35 mouse cellular contexts compared by ENCODE assay signal in genomic region chr13:41293595-41293994, GRCm38 (mm10). TPM values are rescaled to one million over a fixed set of nuclear protein-coding genes. Genes with fewer than 3 reads are reported as not detected.
A peak's percentile ranks its signal among the peaks of the same experiment; 100 is the strongest.
DNase-seq lines count a peak whose midpoint lies in the region; ATAC-seq lines count a peak whose summit lies in the region.
"Had no signal": no experiment of that assay in that cellular context is flagged by ENCODE, and none has a peak within 500 bp of the region (broad histone marks: within the 10 kb centered on the region; RNA-seq: fewer than 3 reads in every experiment).

No protein-coding gene starts in this region.

- no peak overlapping the region for H3K4me3 ChIP-seq in hindbrain, embryonic 10.5 days
- no peak overlapping the region for H3K4me3 ChIP-seq in hindbrain, embryonic 11.5 days (ENCODE audit: low read depth, low read length)
- H3K4me3 ChIP-seq: embryonic facial prominence, embryonic 12.5 days; embryonic facial prominence, embryonic 15.5 days; gastrocnemius, adult 2 months; heart, embryonic 10.5 days; heart, embryonic 13.5 days; hindbrain, embryonic 13.5 days; intestine, embryonic 15.5 days had no signal

- no peaks in the 10 kb centered on the region for H3K36me3 ChIP-seq in hindbrain, embryonic 10.5 days
- no peaks in the 10 kb centered on the region for H3K36me3 ChIP-seq in hindbrain, embryonic 11.5 days (ENCODE audit: control insufficient read depth, insufficient read depth, low read length)
- H3K36me3 ChIP-seq: embryonic facial prominence, embryonic 12.5 days; embryonic facial prominence, embryonic 15.5 days; G1E; heart, embryonic 10.5 days; heart, embryonic 13.5 days; hindbrain, embryonic 13.5 days; intestine, embryonic 15.5 days had no signal

- no peak for ATAC-seq in hindbrain, embryonic 11.5 days (ENCODE audit: low FRiP score)
- ATAC-seq: forebrain, embryonic 14.5 days; forebrain, postnatal 0 days; hindbrain, embryonic 16.5 days; intestine, embryonic 15.5 days; Patski had no signal

- H3K9ac ChIP-seq in hindbrain, embryonic 11.5 days (ENCODE audit: low read depth, low read length), result no peak overlapping the region
- H3K9ac ChIP-seq: embryonic facial prominence, embryonic 12.5 days; embryonic facial prominence, embryonic 15.5 days; forebrain, postnatal 0 days; heart, embryonic 13.5 days; hindbrain, embryonic 13.5 days; intestine, embryonic 15.5 days had no signal

- peaks cover 29% of the 10 kb centered on the region for H3K4me1 ChIP-seq in hindbrain, embryonic 10.5 days (replicated peaks)
- H3K4me1 ChIP-seq in hindbrain, embryonic 11.5 days (replicated peaks; ENCODE audit: control insufficient read depth, insufficient read depth, low read length), result no peaks in the 10 kb centered on the region; the same call in 1 of the 2 replicates
- H3K4me1 ChIP-seq: intestine, embryonic 15.5 days had no signal

- H3K9me3 ChIP-seq in hindbrain, embryonic 10.5 days, result no peaks in the 10 kb centered on the region
- H3K9me3 ChIP-seq in hindbrain, embryonic 11.5 days (ENCODE audit: control insufficient read depth, low read length), result no peaks in the 10 kb centered on the region
- H3K9me3 ChIP-seq: embryonic facial prominence, embryonic 12.5 days; embryonic facial prominence, embryonic 15.5 days; G1E; heart, embryonic 10.5 days; intestine, embryonic 15.5 days had no signal

- 32% methylated on average over 5 of the region's 5 CpGs for WGBS in hindbrain, embryonic 10.5 days
- WGBS in hindbrain, embryonic 11.5 days, result 31% methylated on average over 5 of the region's 5 CpGs

- peak; percentile 14 for DNase-seq in hindbrain, embryonic 10.5 days (ENCODE audit: low spot score)
- no peak for DNase-seq in hindbrain, embryonic 11.5 days (ENCODE audit: low spot score)
- peak; percentile 51 for DNase-seq in embryo, embryonic 10.5 days (ENCODE audit: low spot score)
- peak; percentile 54 for DNase-seq in mesoderm, embryonic 11.5 days (ENCODE audit: low read depth, low spot score)
- no peak for DNase-seq in layer of hippocampus, adult 8-10 months (ENCODE audit: low spot score in 2 of 2)
- DNase-seq in adrenal gland, adult 2 months, result no peak
- DNase-seq: adrenal gland, postnatal 14 days; B cell, adult 2 months; cerebellum, adult 11-12 months; cerebellum, adult 9-10 months; cerebellum, postnatal 14 days; forebrain, postnatal 0 days; gastrocnemius, adult 2 months; gastrocnemius, postnatal 14 days; heart, adult 18-20 months; heart, postnatal 14 days; heart, postnatal 4 days; kidney, adult 11 months had no signal

- no peak overlapping the region for H3K4me2 ChIP-seq in hindbrain, embryonic 11.5 days (replicated peaks; ENCODE audit: low read depth, low read length)
- H3K4me2 ChIP-seq: embryonic facial prominence, embryonic 12.5 days; embryonic facial prominence, embryonic 15.5 days; heart, embryonic 13.5 days; hindbrain, embryonic 13.5 days; intestine, embryonic 15.5 days had no signal

- peak overlapping the region; percentile 23; the same call in 1 of the 2 replicates for H3K27ac ChIP-seq in hindbrain, embryonic 10.5 days
- H3K27ac ChIP-seq in hindbrain, embryonic 11.5 days (ENCODE audit: low read depth, low read length), result no peak overlapping the region
- H3K27ac ChIP-seq: embryonic facial prominence, embryonic 12.5 days; embryonic facial prominence, embryonic 15.5 days; gastrocnemius, adult 2 months; heart, embryonic 10.5 days; heart, embryonic 13.5 days; hindbrain, embryonic 13.5 days; intestine, embryonic 15.5 days had no signal

- peaks cover 6% of the 10 kb centered on the region; the same call in 1 of the 2 replicates for H3K27me3 ChIP-seq in hindbrain, embryonic 10.5 days (ENCODE audit: insufficient read depth, poor library complexity, severe bottlenecking)
- H3K27me3 ChIP-seq in hindbrain, embryonic 11.5 days (ENCODE audit: control insufficient read depth, insufficient read depth, low read length), result no peaks in the 10 kb centered on the region
- H3K27me3 ChIP-seq: CH12.LX; embryonic facial prominence, embryonic 12.5 days; embryonic facial prominence, embryonic 15.5 days; intestine, embryonic 15.5 days had no signal

RNA-seq across cellular contexts. Expression of gene Gm17364, which starts 19.8 kb away (rescaled TPM):
- not detected in 2 replicates for polyA plus RNA-seq in hindbrain, embryonic 10.5 days (2016; fragmentation: Nextera tagmentation; extraction: Ambion mirVana)
- not detected in 2 replicates for polyA plus RNA-seq in hindbrain, embryonic 11.5 days (2014; fragmentation: Nextera tagmentation; extraction: Ambion mirVana)
- not detected for total RNA-seq in layer of hippocampus, adult 8-10 months (2022)
- total RNA-seq in adrenal gland, adult 2 months (2021), result not detected
- not detected in 2 replicates for polyA plus RNA-seq in adrenal gland, adult 2 months (2012; rRNA removed)
- total RNA-seq: adrenal gland, adult 18-20 months; adrenal gland, postnatal 14 days; adrenal gland, postnatal 4 days; CH12.LX; forebrain, postnatal 0 days; G1E; gastrocnemius, adult 2 months; gastrocnemius, postnatal 14 days; gastrocnemius, postnatal 4 days; heart, adult 18-20 months; heart, postnatal 14 days; heart, postnatal 4 days had no signal
- polyA plus RNA-seq: embryonic facial prominence, embryonic 12.5 days; embryonic facial prominence, embryonic 15.5 days; forebrain, embryonic 11.5 days; forebrain, embryonic 14.5 days; forebrain, postnatal 0 days; frontal cortex, adult 2 months; G1E; heart, embryonic 10.5 days; heart, embryonic 13.5 days; heart, embryonic 16.5 days; hindbrain, embryonic 13.5 days; hindbrain, embryonic 16.5 days; intestine, embryonic 15.5 days; Patski had no signal

RNA-seq across cellular contexts. Expression of gene Smim13, which starts 44.0 kb away (rescaled TPM):
- polyA plus RNA-seq in hindbrain, embryonic 10.5 days (2016; fragmentation: Nextera tagmentation; extraction: Ambion mirVana), result 9.8 and 10.3 TPM in 2 replicates
- 11.0 and 13.9 TPM in 2 replicates for polyA plus RNA-seq in hindbrain, embryonic 11.5 days (2014; fragmentation: Nextera tagmentation; extraction: Ambion mirVana)
- total RNA-seq in layer of hippocampus, adult 8-10 months (2022), result 100 to 1,000 TPM; 120 to 157 (median 137) TPM
- 10 to 100 TPM in 1 of 2 experiments, 1 to 10 TPM in 1; 9.7 to 11.0 TPM for total RNA-seq in adrenal gland, adult 2 months (2021)
- polyA plus RNA-seq in adrenal gland, adult 2 months (2012; rRNA removed), result 6.2 and 8.1 TPM in 2 replicates

Comparison
In these comparisons a context has a peak if more than half of its experiments do, and no peak if none do; other contexts are left out.
1. DNase-seq: peak in hindbrain, embryonic 10.5 days (single experiment), embryo, embryonic 10.5 days (single experiment) and mesoderm, embryonic 11.5 days (single experiment); none in hindbrain, embryonic 11.5 days (single experiment), layer of hippocampus, adult 8-10 months (0 of 2) and adrenal gland, adult 2 months (single experiment).